Mouse (Mus musculus) liver, postnatal 0 days (tissue): Measurements from ENCODE around the gene Tspan18.

Experiments
- CTCF ChIP-seq: sonication (generic); IDR thresholded peaks from 2 replicates; pipeline ENCODE4 v1.5.1; 2016; ENCODE audit warnings: antibody characterized with exemption, low read depth
- EP300 ChIP-seq: IDR thresholded peaks from 2 replicates; pipeline ENCODE4 v1.6.1; 2016; ENCODE audit warnings: antibody characterized with exemption, low read depth, mild to moderate bottlenecking

DNA sequence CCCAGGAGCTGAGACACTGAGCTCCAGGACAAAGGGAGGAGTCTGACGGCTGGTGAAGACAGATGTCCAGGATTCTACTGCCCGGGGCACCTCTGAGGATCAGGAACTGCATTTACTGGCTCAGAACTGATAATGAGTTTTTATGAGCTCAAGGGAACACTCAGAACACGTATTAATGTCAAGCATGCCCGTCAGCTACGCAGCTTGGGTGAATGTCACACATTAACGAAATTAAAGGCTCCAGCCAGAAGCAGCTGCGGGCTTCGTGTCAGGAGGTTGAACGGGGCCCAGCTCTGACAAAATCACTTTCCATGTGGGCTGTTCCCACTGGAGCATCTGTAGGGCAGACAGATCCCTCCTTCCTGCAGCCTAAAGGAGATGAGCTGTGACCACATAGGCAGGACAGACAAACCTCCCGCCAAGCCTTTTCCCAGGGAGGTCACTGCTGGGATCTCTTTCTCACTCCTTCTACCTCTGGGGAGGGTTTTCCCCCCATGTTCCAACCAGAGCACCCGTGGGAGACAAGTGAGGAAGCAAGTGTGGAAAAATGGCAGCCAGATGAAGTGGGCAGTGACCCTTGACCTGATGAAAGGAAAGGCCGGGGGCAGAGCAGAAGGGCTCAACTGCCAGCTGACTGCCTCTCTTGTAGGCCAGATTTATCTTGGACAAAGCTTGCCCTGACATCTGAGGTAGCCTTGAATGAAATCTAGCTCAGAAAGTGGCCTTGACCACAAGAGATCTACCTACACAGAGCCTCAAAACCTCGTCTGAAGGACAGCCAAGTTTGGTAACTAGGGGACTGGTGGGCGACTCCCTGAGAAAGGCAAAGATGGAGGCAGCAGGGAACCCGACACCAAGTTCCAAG lies 20.3 kb downstream of the Tspan18 start:
- TF ChIP-seq CTCF, result no peak
- no peak for TF ChIP-seq EP300
